Mouse (Mus musculus): ENCODE measurements around the gene Wfdc15a.

- TF ChIP-seq CTCF (IDR thresholded peaks at IDR 0.05; ENCODE audit: low read depth, low read length) (no peak), POLR2AphosphoS5 (IDR thresholded peaks at IDR 0.05; ENCODE audit: insufficient replicate concordance, low read depth, low read length) (no peak), GATA2 (IDR thresholded peaks at IDR 0.05; ENCODE audit: borderline replicate concordance, low read depth, low read length) (no peak), TAL1 (conservative IDR thresholded peaks at IDR 0.05; ENCODE audit: low read depth, low read length) (no peak)
These were observed 9.4 kb downstream of the Wfdc15a start, which contains the start of gene Wfdc12 for GRCm38 (mm10) chr2:164190576-164190975.

Data from G1E (cell line).